Mouse (Mus musculus): ENCODE measurements around the gene Glo1.
A peak's percentile ranks its signal among the peaks of the same experiment; 100 is the strongest.

Gene Glo1

GRCm38 (mm10) chr17:30613350-30613749 is 13.3 kb downstream of the Glo1 start:
- no peak for DNase-seq (ENCODE audit: inconsistent age in 2 of 2, low spot score in 1 of 2)

GRCm38 (mm10) chr17:30612075-30612859 is 14.4 kb downstream of the Glo1 start:
- peak; percentile 100 for DNase-seq (ENCODE audit: inconsistent age in 2 of 2, low spot score in 1 of 2)

GRCm38 (mm10) chr17:30611221-30612074 is 15.2 kb downstream of the Glo1 start:
- DNase-seq (ENCODE audit: inconsistent age in 2 of 2, low spot score in 1 of 2): no peak

GRCm38 (mm10) chr17:30610739-30611138 is 15.9 kb downstream of the Glo1 start:
- no peak for DNase-seq (ENCODE audit: inconsistent age in 2 of 2, low spot score in 1 of 2)

- no peak for DNase-seq (ENCODE audit: inconsistent age in 2 of 2, low spot score in 1 of 2)
Observed at GRCm38 (mm10) chr17:30609980-30610307, 16.7 kb downstream of the Glo1 start.

GRCm38 (mm10) chr17:30609305-30609979 is 17.2 kb downstream of the Glo1 start:
- DNase-seq (ENCODE audit: inconsistent age in 2 of 2, low spot score in 1 of 2): no peak

- DNase-seq (ENCODE audit: inconsistent age in 2 of 2, low spot score in 1 of 2): no peak
Observed at GRCm38 (mm10) chr17:30607909-30608495, 18.7 kb downstream of the Glo1 start.

GRCm38 (mm10) chr17:30607330-30607729 is 19.3 kb downstream of the Glo1 start:
- DNase-seq (ENCODE audit: inconsistent age in 2 of 2, low spot score in 1 of 2): no peak

- DNase-seq (ENCODE audit: inconsistent age in 2 of 2, low spot score in 1 of 2): no peak
Observed at GRCm38 (mm10) chr17:30606634-30607081, 20.0 kb downstream of the Glo1 start.

- no peak for DNase-seq (ENCODE audit: inconsistent age in 2 of 2, low spot score in 1 of 2)
Observed at GRCm38 (mm10) chr17:30606206-30606605, 20.5 kb downstream of the Glo1 start.

- DNase-seq (ENCODE audit: inconsistent age in 2 of 2, low spot score in 1 of 2): no peak
Observed at GRCm38 (mm10) chr17:30605001-30605400, 21.7 kb downstream of the Glo1 start.

GRCm38 (mm10) chr17:30604296-30604695 is 22.4 kb downstream of the Glo1 start:
- no peak for DNase-seq (ENCODE audit: inconsistent age in 2 of 2, low spot score in 1 of 2)

- DNase-seq (ENCODE audit: inconsistent age in 2 of 2, low spot score in 1 of 2): no peak
Observed at GRCm38 (mm10) chr17:30602175-30602574, 24.5 kb downstream of the Glo1 start.

GRCm38 (mm10) chr17:30598300-30598699 is 28.4 kb downstream of the Glo1 start:
- DNase-seq (ENCODE audit: inconsistent age in 2 of 2, low spot score in 1 of 2): no peak

GRCm38 (mm10) chr17:30597786-30598185 is 28.9 kb downstream of the Glo1 start:
- no peak for DNase-seq (ENCODE audit: inconsistent age in 2 of 2, low spot score in 1 of 2)

- DNase-seq (ENCODE audit: inconsistent age in 2 of 2, low spot score in 1 of 2): no peak
Observed at GRCm38 (mm10) chr17:30594846-30595245, 31.8 kb downstream of the Glo1 start.

- no peak for DNase-seq (ENCODE audit: inconsistent age in 2 of 2, low spot score in 1 of 2)
Observed at GRCm38 (mm10) chr17:30594407-30594806, 32.3 kb downstream of the Glo1 start.

- peak; percentile 65 to 89 for DNase-seq (ENCODE audit: inconsistent age in 2 of 2, low spot score in 1 of 2)
Observed at GRCm38 (mm10) chr17:30590417-30591198, 36.1 kb downstream of the Glo1 start.

GRCm38 (mm10) chr17:30583258-30584001 is 43.2 kb downstream of the Glo1 start:
- DNase-seq (ENCODE audit: inconsistent age in 2 of 2, low spot score in 1 of 2): no peak

- DNase-seq (ENCODE audit: inconsistent age in 2 of 2, low spot score in 1 of 2): no peak
Observed at GRCm38 (mm10) chr17:30582313-30582712, 44.4 kb downstream of the Glo1 start.
